In the genomic region with DNA sequence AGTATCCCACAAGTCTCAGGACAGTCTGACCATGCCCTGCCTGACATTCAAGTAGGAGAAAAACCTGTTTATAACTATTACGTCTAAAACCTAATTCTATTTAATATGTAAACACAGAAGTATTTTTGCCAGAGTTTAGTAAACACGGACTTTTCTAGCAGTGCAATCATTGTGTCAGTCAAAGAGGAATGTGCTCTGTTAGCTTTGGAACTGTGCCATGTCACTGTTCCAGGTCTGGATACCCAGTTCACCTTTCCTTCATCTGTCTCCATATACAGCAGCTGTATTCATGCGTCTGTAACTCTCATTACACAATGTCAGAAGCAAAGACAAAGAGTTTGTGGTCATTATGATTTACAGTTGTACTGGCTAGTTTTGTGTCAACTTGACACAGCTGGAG, we compare ENCODE assay signal across 16 mouse cellular contexts. TPM values are rescaled to one million over a fixed set of nuclear protein-coding genes. Genes with fewer than 3 reads are reported as not detected.
A peak's percentile ranks its signal among the peaks of the same experiment; 100 is the strongest.
DNase-seq lines count a peak whose midpoint lies in the region; ATAC-seq and TF ChIP-seq lines count a peak whose summit lies in the region.
"Had no signal": no experiment of that assay in that cellular context is flagged by ENCODE, and none has a peak within 500 bp of the region (broad histone marks: within the 10 kb centered on the region; RNA-seq: fewer than 3 reads in every experiment).

No protein-coding gene starts in this region.

- no peaks in the 10 kb centered on the region for H3K9me3 ChIP-seq in heart, embryonic 14.5 days (ENCODE audit: control insufficient read depth, low read length)
- H3K9me3 ChIP-seq in heart, embryonic 11.5 days (replicated peaks; ENCODE audit: control insufficient read depth, low read length) = no peaks in the 10 kb centered on the region
- no peaks in the 10 kb centered on the region for H3K9me3 ChIP-seq in lung, embryonic 15.5 days
- H3K9me3 ChIP-seq in neural tube, embryonic 15.5 days (replicated peaks) = no peaks in the 10 kb centered on the region
- no peaks in the 10 kb centered on the region for H3K9me3 ChIP-seq in hindbrain, embryonic 13.5 days
- H3K9me3 ChIP-seq in midbrain, postnatal 0 days (ENCODE audit: low read length) = no peaks in the 10 kb centered on the region
- H3K9me3 ChIP-seq: embryonic facial prominence, embryonic 12.5 days; neural tube, embryonic 13.5 days had no signal

- CTCF ChIA-PET in Patski (lab: Charles Lee) = interaction anchor here (2.8 kb wide), 1 partner anchor 239 kb away, joined by 8 read pairs; no protein-coding TSS in a partner anchor

- no peaks in the 10 kb centered on the region for H3K36me3 ChIP-seq in heart, embryonic 14.5 days (ENCODE audit: control insufficient read depth, insufficient read depth, low read length)
- no peaks in the 10 kb centered on the region for H3K36me3 ChIP-seq in heart, embryonic 11.5 days (ENCODE audit: control insufficient read depth, insufficient read depth, low read length)
- H3K36me3 ChIP-seq in lung, embryonic 15.5 days = no peaks in the 10 kb centered on the region
- H3K36me3 ChIP-seq in neural tube, embryonic 15.5 days = no peaks in the 10 kb centered on the region
- H3K36me3 ChIP-seq in hindbrain, embryonic 13.5 days = no peaks in the 10 kb centered on the region
- H3K36me3 ChIP-seq in midbrain, postnatal 0 days (ENCODE audit: insufficient read depth, low read length) = no peaks in the 10 kb centered on the region
- H3K36me3 ChIP-seq: embryonic facial prominence, embryonic 12.5 days; neural tube, embryonic 13.5 days had no signal

- no peak overlapping the region for H3K4me2 ChIP-seq in heart, embryonic 14.5 days (ENCODE audit: low read length)
- no peak overlapping the region for H3K4me2 ChIP-seq in heart, embryonic 11.5 days
- no peak overlapping the region for H3K4me2 ChIP-seq in lung, embryonic 15.5 days
- no peak overlapping the region for H3K4me2 ChIP-seq in neural tube, embryonic 15.5 days
- H3K4me2 ChIP-seq in hindbrain, embryonic 13.5 days = no peak overlapping the region
- no peak overlapping the region for H3K4me2 ChIP-seq in midbrain, postnatal 0 days (ENCODE audit: low read depth, low read length, poor library complexity, severe bottlenecking)
- H3K4me2 ChIP-seq: embryonic facial prominence, embryonic 12.5 days; neural tube, embryonic 13.5 days had no signal

- ATAC-seq in heart, embryonic 14.5 days (ENCODE audit: insufficient number of reproducible peaks, insufficient read depth, low FRiP score, low read depth) = no peak
- no peak for ATAC-seq in heart, embryonic 11.5 days (replicated peaks; ENCODE audit: insufficient number of reproducible peaks, low FRiP score, low TSS enrichment)
- no peak for ATAC-seq in Patski
- ATAC-seq in lung, embryonic 15.5 days (ENCODE audit: borderline replicate concordance, extremely low read depth, low FRiP score, low TSS enrichment) = no peak
- ATAC-seq in neural tube, embryonic 15.5 days (ENCODE audit: low FRiP score) = no peak
- ATAC-seq in hindbrain, embryonic 13.5 days (ENCODE audit: low FRiP score) = no peak
- ATAC-seq in midbrain, postnatal 0 days (ENCODE audit: low FRiP score) = no peak
- ATAC-seq: intestine, embryonic 16.5 days had no signal

- TF ChIP-seq CTCF in Patski (IDR thresholded peaks at IDR 0.05) = no peak
- no peak for TF ChIP-seq CTCF in midbrain, postnatal 0 days (IDR thresholded peaks at IDR 0.05)

- POLR2A ChIA-PET in Patski (lab: Charles Lee) = no interaction called here

- H3K27ac ChIP-seq in heart, embryonic 14.5 days (replicated peaks in 1 of 2; ENCODE audit: control insufficient read depth in 1 of 2, insufficient read depth in 1 of 2, low read depth in 2 of 2, low read length in 2 of 2) = peak overlapping the region; percentile 15 to 62; a peak in 3 of 4 replicates
- H3K27ac ChIP-seq in heart, embryonic 11.5 days (ENCODE audit: low read depth, low read length) = no peak overlapping the region
- H3K27ac ChIP-seq in lung, embryonic 15.5 days = peak overlapping the region; percentile 37
- H3K27ac ChIP-seq in neural tube, embryonic 15.5 days (replicated peaks) = no peak overlapping the region
- no peak overlapping the region for H3K27ac ChIP-seq in hindbrain, embryonic 13.5 days
- no peak overlapping the region for H3K27ac ChIP-seq in midbrain, postnatal 0 days (ENCODE audit: low read depth, low read length)
- H3K27ac ChIP-seq: embryonic facial prominence, embryonic 12.5 days; liver, embryonic 14.5 days; neural tube, embryonic 13.5 days had no signal

- no peak overlapping the region for H3K4me3 ChIP-seq in heart, embryonic 14.5 days (ENCODE audit: control insufficient read depth in 1 of 2, insufficient read depth in 1 of 2, low read depth in 1 of 2, low read length in 2 of 2)
- H3K4me3 ChIP-seq in heart, embryonic 11.5 days (ENCODE audit: low read depth, low read length) = no peak overlapping the region
- H3K4me3 ChIP-seq in lung, embryonic 15.5 days = no peak overlapping the region
- no peak overlapping the region for H3K4me3 ChIP-seq in neural tube, embryonic 15.5 days (replicated peaks)
- no peak overlapping the region for H3K4me3 ChIP-seq in hindbrain, embryonic 13.5 days
- H3K4me3 ChIP-seq in midbrain, postnatal 0 days (ENCODE audit: low read depth, low read length) = no peak overlapping the region
- H3K4me3 ChIP-seq: embryonic facial prominence, embryonic 12.5 days; neural tube, embryonic 13.5 days had no signal

- peaks cover 5 to 8% of the 10 kb centered on the region in 2 experiments for H3K4me1 ChIP-seq in heart, embryonic 14.5 days (ENCODE audit: control insufficient read depth in 2 of 2, insufficient read depth in 2 of 2, low read length in 2 of 2)
- H3K4me1 ChIP-seq in heart, embryonic 11.5 days (ENCODE audit: control insufficient read depth, insufficient read depth, low read length) = no peaks in the 10 kb centered on the region
- H3K4me1 ChIP-seq in lung, embryonic 15.5 days = peaks cover 3% of the 10 kb centered on the region; the same call in 1 of the 2 replicates
- H3K4me1 ChIP-seq in neural tube, embryonic 15.5 days = no peaks in the 10 kb centered on the region
- no peaks in the 10 kb centered on the region for H3K4me1 ChIP-seq in hindbrain, embryonic 13.5 days (replicated peaks)
- H3K4me1 ChIP-seq in midbrain, postnatal 0 days (ENCODE audit: insufficient read depth, low read length) = no peaks in the 10 kb centered on the region
- H3K4me1 ChIP-seq: embryonic facial prominence, embryonic 12.5 days; neural tube, embryonic 13.5 days had no signal

- H3K27me3 ChIP-seq in heart, embryonic 14.5 days (ENCODE audit: control insufficient read depth, insufficient read depth, low read length) = no peaks in the 10 kb centered on the region
- H3K27me3 ChIP-seq in heart, embryonic 11.5 days (ENCODE audit: control insufficient read depth, insufficient read depth, low read length) = no peaks in the 10 kb centered on the region
- no peaks in the 10 kb centered on the region for H3K27me3 ChIP-seq in Patski
- no peaks in the 10 kb centered on the region for H3K27me3 ChIP-seq in lung, embryonic 15.5 days
- no peaks in the 10 kb centered on the region for H3K27me3 ChIP-seq in neural tube, embryonic 15.5 days (replicated peaks)
- no peaks in the 10 kb centered on the region for H3K27me3 ChIP-seq in hindbrain, embryonic 13.5 days
- no peaks in the 10 kb centered on the region for H3K27me3 ChIP-seq in midbrain, postnatal 0 days (ENCODE audit: insufficient read depth, low read length)
- H3K27me3 ChIP-seq: embryonic facial prominence, embryonic 12.5 days; neural tube, embryonic 13.5 days had no signal

- in situ Hi-C loops in Patski (cut with MboI; ENCODE audit: low pct_unique_long_range_greater_than_20kb) = no loop called here

- WGBS in heart, embryonic 14.5 days = 40% methylated on average over 3 of the region's 3 CpGs
- WGBS in heart, embryonic 11.5 days (ENCODE audit: insufficient replicate concordance) = 61% methylated on average over 3 of the region's 3 CpGs
- 25% methylated on average over 3 of the region's 3 CpGs for WGBS in lung, embryonic 15.5 days
- WGBS in neural tube, embryonic 15.5 days = 85% methylated on average over 3 of the region's 3 CpGs
- 83% methylated on average over 3 of the region's 3 CpGs for WGBS in hindbrain, embryonic 13.5 days
- WGBS in midbrain, postnatal 0 days = 80% methylated on average over 3 of the region's 3 CpGs

- peak; percentile 6 for DNase-seq in Patski (ENCODE audit: low read depth, low spot score)
- peak; percentile 79 for DNase-seq in kidney, adult 9 months
- no peak for DNase-seq in midbrain, postnatal 0 days (ENCODE audit: low spot score)
- DNase-seq: adrenal gland, adult 8-10 months; cerebellum, adult 18-20 months; gastrocnemius, postnatal 36 days; left cerebral cortex, postnatal 4 days had no signal

- no peak overlapping the region for H3K9ac ChIP-seq in heart, embryonic 14.5 days (ENCODE audit: low read length)
- H3K9ac ChIP-seq in heart, embryonic 11.5 days (ENCODE audit: low read depth, low read length) = no peak overlapping the region
- no peak overlapping the region for H3K9ac ChIP-seq in lung, embryonic 15.5 days
- no peak overlapping the region for H3K9ac ChIP-seq in neural tube, embryonic 15.5 days (replicated peaks)
- H3K9ac ChIP-seq in hindbrain, embryonic 13.5 days = no peak overlapping the region
- H3K9ac ChIP-seq in midbrain, postnatal 0 days (replicated peaks; ENCODE audit: low read length, poor library complexity, severe bottlenecking) = no peak overlapping the region
- H3K9ac ChIP-seq: embryonic facial prominence, embryonic 12.5 days; liver, embryonic 14.5 days; neural tube, embryonic 13.5 days had no signal

RNA-seq across cellular contexts. Expression of gene Slc25a36, which starts 45.0 kb away (rescaled TPM):
- 74.8 and 78.2 TPM in 2 replicates for polyA plus RNA-seq in heart, embryonic 14.5 days (2014; fragmentation: Nextera tagmentation; extraction: Ambion mirVana)
- 79.6 and 83.6 TPM in 2 replicates for polyA plus RNA-seq in heart, embryonic 11.5 days (2014; fragmentation: Nextera tagmentation; extraction: Ambion mirVana)
- 96.5 TPM for polyA plus RNA-seq in Patski (2021)
- polyA plus RNA-seq in lung, embryonic 15.5 days (2015; fragmentation: Nextera tagmentation; extraction: Ambion mirVana) = 74.0 and 77.7 TPM in 2 replicates
- polyA plus RNA-seq in neural tube, embryonic 15.5 days (2015; fragmentation: Nextera tagmentation; extraction: Ambion mirVana) = 66.8 and 74.2 TPM in 2 replicates
- 84.1 and 85.5 TPM in 2 replicates for polyA plus RNA-seq in hindbrain, embryonic 13.5 days (2015; fragmentation: Nextera tagmentation; extraction: Ambion mirVana)
- 91.0 and 164 TPM in 2 replicates for total RNA-seq in midbrain, postnatal 0 days (2014; rRNA removed)
- 62.9 and 65.1 TPM in 2 replicates for polyA plus RNA-seq in midbrain, postnatal 0 days (2015; fragmentation: Nextera tagmentation; extraction: Ambion mirVana)

Comparison
In these comparisons a context has a peak if more than half of its experiments do, and no peak if none do; other contexts are left out.
1. H3K27ac ChIP-seq: peak in heart, embryonic 14.5 days (2 of 2) and lung, embryonic 15.5 days (single experiment); none in heart, embryonic 11.5 days (single experiment), neural tube, embryonic 15.5 days (single experiment), hindbrain, embryonic 13.5 days (single experiment) and midbrain, postnatal 0 days (single experiment).